Mouse (Mus musculus): ENCODE results near the gene Uckl1. TPM values are rescaled to one million over a fixed set of nuclear protein-coding genes. Genes with fewer than 3 reads are reported as not detected.

Uckl1 gene
- 266 and 327 TPM in 2 replicates for polyA plus RNA-seq (2012; rRNA removed)

GRCm38 (mm10) chr2:181584411-181584942 lies at the start of gene Uckl1:
Gene Uckl1 (minus strand): TSS chr2:181584892.
- peaks cover 9% of the 10 kb centered on the region for H3K4me1 ChIP-seq (replicated peaks; ENCODE audit: control insufficient read depth, insufficient read depth, low read length)
- 98% methylated on average over 4 of the region's 4 CpGs for WGBS
- H3K36me3 ChIP-seq (ENCODE audit: control insufficient read depth, insufficient read depth, low read length) = peaks cover 3% of the 10 kb centered on the region; the same call in 1 of the 2 replicates
- H3K27ac ChIP-seq (ENCODE audit: control insufficient read depth, insufficient read depth, low read length) = no peak within 1 kb of the TSS
- no peak within 1 kb of the TSS for H3K4me3 ChIP-seq (ENCODE audit: control insufficient read depth, insufficient read depth, low read length)
- TF ChIP-seq CTCF (IDR thresholded peaks at IDR 0.05; ENCODE audit: borderline replicate concordance, control insufficient read depth, extremely low read depth, insufficient read depth, low read length, poor library complexity) (no peak), POLR2A (IDR thresholded peaks at IDR 0.05; ENCODE audit: control insufficient read depth, extremely low read depth, insufficient read depth, low read length, poor library complexity) (no peak)
- DNase-seq = no peak
- no peaks in the 10 kb centered on the region for H3K27me3 ChIP-seq (ENCODE audit: control insufficient read depth, insufficient read depth, low read length)

GRCm38 (mm10) chr2:181632624-181633023 lies 47.9 kb upstream of the Uckl1 start:
- H3K27me3 ChIP-seq (ENCODE audit: control insufficient read depth, insufficient read depth, low read length) = no peaks in the 10 kb centered on the region
- 98% methylated on average over 6 of the region's 6 CpGs for WGBS

GRCm38 (mm10) chr2:181628471-181628870 lies 43.8 kb upstream of the Uckl1 start:
- no peak for DNase-seq
- Histone ChIP-seq H3K27ac (ENCODE audit: control insufficient read depth, insufficient read depth, low read length) (no peak overlapping the region), H3K27me3 (ENCODE audit: control insufficient read depth, insufficient read depth, low read length) (no peaks in the 10 kb centered on the region), H3K4me1 (replicated peaks; ENCODE audit: control insufficient read depth, insufficient read depth, low read length) (peaks cover 2% of the 10 kb centered on the region; the same call in 1 of the 2 replicates), H3K4me3 (ENCODE audit: control insufficient read depth, insufficient read depth, low read length) (no peak overlapping the region), H3K36me3 (ENCODE audit: control insufficient read depth, insufficient read depth, low read length) (peaks cover 30% of the 10 kb centered on the region)
- no peak for TF ChIP-seq CTCF (IDR thresholded peaks at IDR 0.05; ENCODE audit: borderline replicate concordance, control insufficient read depth, extremely low read depth, insufficient read depth, low read length, poor library complexity)
- TF ChIP-seq POLR2A (IDR thresholded peaks at IDR 0.05; ENCODE audit: control insufficient read depth, extremely low read depth, insufficient read depth, low read length, poor library complexity) = no peak

More at GRCm38 (mm10) chr2:181632624-181633023, 47.9 kb upstream of the Uckl1 start:
- no peak overlapping the region for H3K27ac ChIP-seq (ENCODE audit: control insufficient read depth, insufficient read depth, low read length)
- no peak overlapping the region for H3K4me3 ChIP-seq (ENCODE audit: control insufficient read depth, insufficient read depth, low read length)
- H3K36me3 ChIP-seq (ENCODE audit: control insufficient read depth, insufficient read depth, low read length) = peaks cover 60% of the 10 kb centered on the region
- no peak for DNase-seq
- H3K4me1 ChIP-seq (replicated peaks; ENCODE audit: control insufficient read depth, insufficient read depth, low read length) = peaks cover 2% of the 10 kb centered on the region; the same call in 1 of the 2 replicates
- no peak for TF ChIP-seq CTCF (IDR thresholded peaks at IDR 0.05; ENCODE audit: borderline replicate concordance, control insufficient read depth, extremely low read depth, insufficient read depth, low read length, poor library complexity)
- TF ChIP-seq POLR2A (IDR thresholded peaks at IDR 0.05; ENCODE audit: control insufficient read depth, extremely low read depth, insufficient read depth, low read length, poor library complexity) = no peak

- Histone ChIP-seq H3K4me3 (ENCODE audit: control insufficient read depth, insufficient read depth, low read length) (no peak overlapping the region), H3K36me3 (ENCODE audit: control insufficient read depth, insufficient read depth, low read length) (peaks cover 34% of the 10 kb centered on the region), H3K27ac (ENCODE audit: control insufficient read depth, insufficient read depth, low read length) (no peak overlapping the region), H3K27me3 (ENCODE audit: control insufficient read depth, insufficient read depth, low read length) (no peaks in the 10 kb centered on the region), H3K4me1 (replicated peaks; ENCODE audit: control insufficient read depth, insufficient read depth, low read length) (no peaks in the 10 kb centered on the region)
- TF ChIP-seq POLR2A (IDR thresholded peaks at IDR 0.05; ENCODE audit: control insufficient read depth, extremely low read depth, insufficient read depth, low read length, poor library complexity) (no peak), CTCF (IDR thresholded peaks at IDR 0.05; ENCODE audit: borderline replicate concordance, control insufficient read depth, extremely low read depth, insufficient read depth, low read length, poor library complexity) (no peak)
- DNase-seq = peak; percentile 17
These were observed 38.7 kb upstream of the Uckl1 start for GRCm38 (mm10) chr2:181623401-181623800.

- no peak overlapping the region for H3K27ac ChIP-seq (ENCODE audit: control insufficient read depth, insufficient read depth, low read length)
- WGBS = 87% methylated on average over 5 of the region's 5 CpGs
- TF ChIP-seq POLR2A (IDR thresholded peaks at IDR 0.05; ENCODE audit: control insufficient read depth, extremely low read depth, insufficient read depth, low read length, poor library complexity) (no peak), CTCF (IDR thresholded peaks at IDR 0.05; ENCODE audit: borderline replicate concordance, control insufficient read depth, extremely low read depth, insufficient read depth, low read length, poor library complexity) (no peak)
- no peaks in the 10 kb centered on the region for H3K27me3 ChIP-seq (ENCODE audit: control insufficient read depth, insufficient read depth, low read length)
- no peak for DNase-seq
- H3K36me3 ChIP-seq (ENCODE audit: control insufficient read depth, insufficient read depth, low read length) = peaks cover 40% of the 10 kb centered on the region
- no peak overlapping the region for H3K4me3 ChIP-seq (ENCODE audit: control insufficient read depth, insufficient read depth, low read length)
- no peaks in the 10 kb centered on the region for H3K4me1 ChIP-seq (replicated peaks; ENCODE audit: control insufficient read depth, insufficient read depth, low read length)
These were observed 34.2 kb upstream of the Uckl1 start for GRCm38 (mm10) chr2:181618761-181619495.

GRCm38 (mm10) chr2:181602367-181602766 lies 17.7 kb upstream of the Uckl1 start:
- Histone ChIP-seq H3K36me3 (ENCODE audit: control insufficient read depth, insufficient read depth, low read length) (no peaks in the 10 kb centered on the region), H3K27me3 (ENCODE audit: control insufficient read depth, insufficient read depth, low read length) (no peaks in the 10 kb centered on the region), H3K4me1 (replicated peaks; ENCODE audit: control insufficient read depth, insufficient read depth, low read length) (peaks cover 12% of the 10 kb centered on the region), H3K4me3 (ENCODE audit: control insufficient read depth, insufficient read depth, low read length) (no peak overlapping the region), H3K27ac (ENCODE audit: control insufficient read depth, insufficient read depth, low read length) (no peak overlapping the region)
- 86% methylated on average over 4 of the region's 4 CpGs for WGBS
- TF ChIP-seq CTCF (IDR thresholded peaks at IDR 0.05; ENCODE audit: borderline replicate concordance, control insufficient read depth, extremely low read depth, insufficient read depth, low read length, poor library complexity) = no peak
- TF ChIP-seq POLR2A (IDR thresholded peaks at IDR 0.05; ENCODE audit: control insufficient read depth, extremely low read depth, insufficient read depth, low read length, poor library complexity) = no peak
- DNase-seq = no peak
